Mouse (Mus musculus) embryonic facial prominence, embryonic 15.5 days (tissue): ENCODE measurements around the gene Nop10. TPM values are rescaled to one million over a fixed set of nuclear protein-coding genes. Genes with fewer than 3 reads are reported as not detected.
"Not testable (repeated sequence)": the region's sequence is repeated elsewhere in the genome, so short reads cannot be mapped to it uniquely, and the experiment has no call there.

Experiments used
- ATAC-seq: fragments of 200-750 bp; cut with Nextera tagmentation; 2 replicates; pipeline ENCODE4 v1.8.0; 2017; ENCODE audit warnings: low read depth, moderate TSS enrichment; ENCODE audit not compliant: insufficient number of reproducible peaks, low FRiP score, low TSS enrichment
- H3K27ac ChIP-seq: fragments of 300-500 bp; sonication (generic); replicated peaks from 2 replicates; pipeline ENCODE4 v1.5.1; 2015; ENCODE audit warnings: mild to moderate bottlenecking, inconsistent platforms
- H3K27me3 ChIP-seq: fragments of 300-500 bp; sonication (generic); 2 replicates; pipeline ENCODE4 v1.6.1; 2015; ENCODE audit warnings: inconsistent platforms
- H3K36me3 ChIP-seq: fragments of 300-500 bp; sonication (generic); 2 replicates; pipeline ENCODE4 v1.6.1; 2015; ENCODE audit warnings: mild to moderate bottlenecking, inconsistent platforms
- H3K4me1 ChIP-seq: fragments of 300-500 bp; sonication (generic); 2 replicates; pipeline ENCODE4 v1.6.1; 2015; ENCODE audit warnings: inconsistent platforms
- H3K4me2 ChIP-seq: fragments of 300-500 bp; sonication (generic); replicated peaks from 2 replicates; pipeline ENCODE4 v1.6.1; 2015; ENCODE audit warnings: mild to moderate bottlenecking, inconsistent platforms
- H3K4me3 ChIP-seq: fragments of 300-500 bp; sonication (generic); replicated peaks from 2 replicates; pipeline ENCODE4 v1.5.1; 2015; ENCODE audit warnings: mild to moderate bottlenecking, inconsistent platforms
- H3K9ac ChIP-seq: fragments of 300-500 bp; sonication (generic); 2 replicates; pipeline ENCODE4 v1.6.1; 2015; ENCODE audit warnings: inconsistent platforms
- H3K9me3 ChIP-seq: fragments of 300-500 bp; sonication (generic); replicated peaks from 2 replicates; pipeline ENCODE4 v1.6.1; 2016; ENCODE audit warnings: inconsistent platforms
- WGBS: fragments of 180-500 bp; shearing (Covaris S2); methylation state at CpG from one replicate; pipeline ENCODE4 v1.1.7; 2015; 5-methylcytosine and 5-hydroxymethylcytosine counted together
- polyA plus RNA-seq: library from polyadenylated mRNA; unstranded; fragments of >200 nt; fragmentation: Nextera tagmentation; extraction: Ambion mirVana; gene quantifications from 2 replicates; pipeline ENCODE4 v1.2.1, GENCODE M21; 2015

Nop10 gene
- polyA plus RNA-seq, 1 experiment from 2014 or later: 206 TPM

DNA sequence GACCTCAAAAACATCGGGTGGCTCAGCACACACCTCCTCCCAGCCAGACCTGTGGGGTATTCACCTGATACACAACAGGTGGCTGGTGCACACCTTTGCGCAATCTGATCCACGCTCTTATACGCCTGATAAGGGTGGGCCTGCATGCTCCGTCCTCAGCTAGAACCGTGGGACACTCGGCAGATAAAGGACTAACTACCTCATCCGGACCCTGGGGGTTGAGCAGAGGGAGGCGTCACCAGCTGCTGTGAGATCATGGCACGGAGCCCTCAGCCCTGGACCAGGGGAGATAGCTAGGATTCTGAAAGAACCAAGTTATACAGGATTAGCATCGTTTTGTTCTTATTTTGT lies 4.5 kb downstream of the Nop10 start, which contains the start of gene Gm21985:
TSS of gene Gm21985 (plus strand) at position 73 of the 351 bp plus-strand sequence.
- H3K4me1 ChIP-seq: peaks cover 41% of the 10 kb centered on the region
- ATAC-seq: peak; percentile 44
- H3K4me2 ChIP-seq: peak within 1 kb of the TSS; percentile 76
- peak within 1 kb of the TSS; percentile 85 for H3K27ac ChIP-seq
- no peaks in the 10 kb centered on the region for H3K36me3 ChIP-seq
- H3K4me3 ChIP-seq: peak within 1 kb of the TSS; percentile 79
- H3K9me3 ChIP-seq: no peaks in the 10 kb centered on the region
- H3K9ac ChIP-seq: peak within 1 kb of the TSS; percentile 55
- H3K27me3 ChIP-seq: no peaks in the 10 kb centered on the region
- WGBS: 2% methylated on average over 11 of the region's 11 CpGs

- H3K9ac ChIP-seq: 0 out of 2 replicates have a peak overlapping the region, but pooled peaks have one; percentile 15
- WGBS: 59% methylated on average over 10 of the region's 10 CpGs
- ATAC-seq: no peak
- H3K4me2 ChIP-seq: peak overlapping the region; percentile 76
- no peaks in the 10 kb centered on the region for H3K36me3 ChIP-seq
- no peaks in the 10 kb centered on the region for H3K9me3 ChIP-seq
- H3K4me1 ChIP-seq: peaks cover 41% of the 10 kb centered on the region
- no peak overlapping the region for H3K27ac ChIP-seq
- peak overlapping the region; percentile 79 for H3K4me3 ChIP-seq
- no peaks in the 10 kb centered on the region for H3K27me3 ChIP-seq
Observed at GRCm38 (mm10) chr2:112266780-112267179, 5.1 kb downstream of the Nop10 start.

- peak overlapping the region; percentile 76; the same call in 1 of the 2 replicates for H3K4me2 ChIP-seq
- WGBS: 74% methylated on average over 8 of the region's 8 CpGs
- H3K4me3 ChIP-seq: peak overlapping the region; percentile 79
Observed at GRCm38 (mm10) chr2:112267547-112268269, 6.0 kb downstream of the Nop10 start.

GRCm38 (mm10) chr2:112270011-112270410 lies 8.3 kb downstream of the Nop10 start:
- WGBS: 86% methylated on average over 2 of the region's 2 CpGs
- Histone ChIP-seq H3K4me1 (peaks cover 27% of the 10 kb centered on the region), H3K4me2 (no peak overlapping the region), H3K27me3 (no peaks in the 10 kb centered on the region), H3K4me3 (no peak overlapping the region), H3K27ac (no peak overlapping the region), H3K36me3 (no peaks in the 10 kb centered on the region), H3K9me3 (no peaks in the 10 kb centered on the region), H3K9ac (no peak overlapping the region)
- ATAC-seq: no peak

More at GRCm38 (mm10) chr2:112267547-112268269, 6.0 kb downstream of the Nop10 start:
- peaks cover 38% of the 10 kb centered on the region for H3K4me1 ChIP-seq
- H3K27ac ChIP-seq: no peak overlapping the region
- H3K9me3 ChIP-seq: no peaks in the 10 kb centered on the region
- H3K9ac ChIP-seq: no peak overlapping the region
- ATAC-seq: no peak
- no peaks in the 10 kb centered on the region for H3K27me3 ChIP-seq
- no peaks in the 10 kb centered on the region for H3K36me3 ChIP-seq

GRCm38 (mm10) chr2:112272909-112273308 lies 11.2 kb downstream of the Nop10 start:
- no peak overlapping the region for H3K9ac ChIP-seq
- no peak overlapping the region for H3K4me2 ChIP-seq
- no peak overlapping the region for H3K4me3 ChIP-seq
- 90% methylated on average over 2 of the region's 2 CpGs for WGBS
- H3K9me3 ChIP-seq: no peaks in the 10 kb centered on the region
- no peaks in the 10 kb centered on the region for H3K36me3 ChIP-seq
- no peak for ATAC-seq
- no peaks in the 10 kb centered on the region for H3K27me3 ChIP-seq
- H3K4me1 ChIP-seq: 0 out of 2 replicates have a peak, but pooled peaks cover 5% of the 10 kb centered on the region
- H3K27ac ChIP-seq: no peak overlapping the region

GRCm38 (mm10) chr2:112273474-112273873 lies 11.7 kb downstream of the Nop10 start:
- no peak overlapping the region for H3K4me3 ChIP-seq
- 88% methylated on average over 6 of the region's 6 CpGs for WGBS
- no peak for ATAC-seq
- H3K9ac ChIP-seq: no peak overlapping the region
- H3K9me3 ChIP-seq: no peaks in the 10 kb centered on the region
- no peak overlapping the region for H3K4me2 ChIP-seq
- H3K27me3 ChIP-seq: no peaks in the 10 kb centered on the region
- 0 out of 2 replicates have a peak, but pooled peaks cover 2% of the 10 kb centered on the region for H3K4me1 ChIP-seq
- H3K36me3 ChIP-seq: no peaks in the 10 kb centered on the region
- H3K27ac ChIP-seq: no peak overlapping the region

DNA sequence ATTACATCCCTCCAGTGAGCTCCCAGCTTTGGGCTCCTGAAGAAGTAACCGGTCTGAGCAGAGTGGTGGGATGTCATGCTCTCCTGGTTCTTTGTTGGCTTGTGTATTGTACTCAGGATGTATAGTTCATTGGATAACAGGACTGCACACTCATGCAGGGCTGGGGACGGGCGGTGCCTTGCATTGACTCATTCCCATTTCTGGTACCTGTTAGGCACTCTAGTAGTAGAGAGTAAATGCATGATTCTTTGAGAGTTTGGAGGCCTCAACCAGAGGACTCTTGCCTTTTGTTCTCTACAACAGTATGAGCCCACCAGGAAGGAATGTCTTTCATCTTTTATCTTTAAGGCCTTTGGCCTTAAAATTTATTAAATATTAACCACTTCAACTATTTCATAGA lies 15.1 kb downstream of the Nop10 start:
- WGBS: 96% methylated on average over 3 of the region's 3 CpGs
- Histone ChIP-seq H3K9me3 (no peaks in the 10 kb centered on the region), H3K36me3 (no peaks in the 10 kb centered on the region), H3K9ac (no peak overlapping the region), H3K4me3 (no peak overlapping the region), H3K27me3 (no peaks in the 10 kb centered on the region), H3K4me1 (no peaks in the 10 kb centered on the region), H3K4me2 (no peak overlapping the region), H3K27ac (no peak overlapping the region)
- no peak for ATAC-seq

DNA sequence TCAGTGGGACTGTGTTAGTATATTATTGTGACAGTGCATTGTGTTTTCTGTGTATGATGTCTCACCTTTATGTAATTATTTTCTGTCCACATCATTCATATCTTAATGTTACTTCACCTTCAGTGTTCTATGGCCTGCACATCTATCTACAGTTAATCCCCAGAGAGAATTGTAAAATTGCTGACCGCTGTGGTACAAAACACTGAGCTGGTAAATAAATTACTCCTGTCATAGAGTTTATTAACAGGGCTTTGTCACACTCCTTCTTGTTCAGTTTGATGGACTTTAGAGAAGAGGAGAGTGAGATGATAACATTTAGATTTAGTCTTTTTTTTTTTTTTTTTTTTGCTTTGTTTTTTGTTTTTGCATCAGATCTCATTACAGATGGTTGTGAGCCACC lies 21.1 kb downstream of the Nop10 start:
- WGBS: 95% methylated on average over 1 of the region's 1 CpGs
- no peak overlapping the region for H3K4me3 ChIP-seq
- peaks cover 8% of the 10 kb centered on the region for H3K4me1 ChIP-seq
- no peak overlapping the region for H3K9ac ChIP-seq
- H3K27me3 ChIP-seq: no peaks in the 10 kb centered on the region
- H3K9me3 ChIP-seq: no peaks in the 10 kb centered on the region
- ATAC-seq: no peak
- H3K36me3 ChIP-seq: no peaks in the 10 kb centered on the region
- no peak overlapping the region for H3K4me2 ChIP-seq
- no peak overlapping the region for H3K27ac ChIP-seq

DNA sequence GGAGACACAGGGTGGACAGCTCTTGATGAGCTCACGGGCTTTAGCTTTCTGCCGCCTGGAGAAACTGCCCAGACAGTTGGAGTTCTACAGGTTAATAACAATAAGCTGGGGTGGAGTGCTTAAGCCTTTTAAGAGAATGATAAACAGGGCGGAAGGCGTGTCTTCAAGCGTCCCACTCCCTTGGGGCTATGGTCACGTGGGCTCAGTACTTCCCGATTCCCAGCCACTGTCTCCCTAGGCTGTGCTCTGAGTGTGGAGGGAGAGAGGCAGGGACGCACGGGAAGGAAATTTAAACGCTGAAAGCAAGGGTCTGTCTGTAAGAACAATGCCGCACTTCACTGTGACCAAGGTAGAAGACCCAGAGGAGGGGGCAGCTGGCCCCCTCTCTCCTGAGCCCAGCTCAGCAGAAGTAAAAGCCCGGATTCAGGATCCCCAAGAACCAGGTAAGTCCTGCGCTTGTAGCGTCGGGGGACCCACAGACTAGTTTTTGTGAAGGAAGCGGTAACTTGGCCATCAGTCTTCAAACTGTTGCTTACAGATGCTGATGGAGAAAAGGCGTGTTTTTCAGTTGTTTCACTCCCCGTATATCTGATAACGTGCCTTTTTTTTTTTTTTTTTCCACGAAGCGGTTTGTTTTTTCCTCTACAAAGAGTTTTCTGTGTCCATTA lies 22.8 kb downstream of the Nop10 start:
- WGBS: 3% methylated on average over 21 of the region's 21 CpGs
- H3K9ac ChIP-seq: peak overlapping the region; percentile 28
- H3K27ac ChIP-seq: no peak overlapping the region
- peaks cover 8% of the 10 kb centered on the region for H3K4me1 ChIP-seq
- H3K4me2 ChIP-seq: peak overlapping the region; percentile 79
- peak; percentile 86 for ATAC-seq
- H3K27me3 ChIP-seq: no peaks in the 10 kb centered on the region
- peak overlapping the region; percentile 47 for H3K4me3 ChIP-seq
- no peaks in the 10 kb centered on the region for H3K36me3 ChIP-seq
- H3K9me3 ChIP-seq: no peaks in the 10 kb centered on the region

- H3K27me3 ChIP-seq: no peaks in the 10 kb centered on the region
- H3K9ac ChIP-seq: no peak overlapping the region
- H3K4me3 ChIP-seq: peak overlapping the region; percentile 47
- H3K4me2 ChIP-seq: peak overlapping the region; percentile 79
- H3K9me3 ChIP-seq: no peaks in the 10 kb centered on the region
- 39% methylated on average over 6 of the region's 6 CpGs for WGBS
- peaks cover 8% of the 10 kb centered on the region for H3K4me1 ChIP-seq
- H3K36me3 ChIP-seq: no peaks in the 10 kb centered on the region
- no peak for ATAC-seq
- no peak overlapping the region for H3K27ac ChIP-seq
Observed at GRCm38 (mm10) chr2:112285031-112285390, 23.3 kb downstream of the Nop10 start.

DNA sequence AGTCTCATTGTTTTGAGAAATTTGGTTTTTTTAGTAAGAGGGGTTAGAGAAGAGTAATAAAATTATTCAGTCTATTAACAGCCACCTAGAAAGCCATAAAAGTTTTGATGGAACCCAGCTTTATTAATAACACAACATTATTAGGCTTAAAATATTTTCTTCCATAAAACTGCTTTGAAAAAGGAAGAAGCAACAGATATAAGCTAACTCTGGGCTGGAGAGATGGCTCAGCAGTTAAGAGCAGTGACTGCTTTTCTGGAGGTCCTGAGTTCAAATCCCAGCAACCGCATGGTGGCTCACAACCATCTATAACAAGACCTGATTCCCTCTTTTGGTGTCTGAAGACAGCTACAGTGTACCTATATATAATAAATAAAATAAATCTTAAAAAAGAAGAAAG lies 24.3 kb downstream of the Nop10 start:
- WGBS: 100% methylated on average over 1 of the region's 1 CpGs
- H3K9me3 ChIP-seq, H3K36me3 ChIP-seq, ATAC-seq, H3K4me3 ChIP-seq, H3K9ac ChIP-seq, H3K27ac ChIP-seq, H3K4me2 ChIP-seq, H3K27me3 ChIP-seq, H3K4me1 ChIP-seq: not testable (repeated sequence)
